Mouse (Mus musculus) ovary, postnatal 10 days (tissue): ENCODE results near the gene Eif3b.

Experiments used
- DNase-seq: peaks from one replicate; pipeline ENCODE4 v3.0.0; 2022; ENCODE audit warnings: low spot score

Eif3b gene

DNA sequence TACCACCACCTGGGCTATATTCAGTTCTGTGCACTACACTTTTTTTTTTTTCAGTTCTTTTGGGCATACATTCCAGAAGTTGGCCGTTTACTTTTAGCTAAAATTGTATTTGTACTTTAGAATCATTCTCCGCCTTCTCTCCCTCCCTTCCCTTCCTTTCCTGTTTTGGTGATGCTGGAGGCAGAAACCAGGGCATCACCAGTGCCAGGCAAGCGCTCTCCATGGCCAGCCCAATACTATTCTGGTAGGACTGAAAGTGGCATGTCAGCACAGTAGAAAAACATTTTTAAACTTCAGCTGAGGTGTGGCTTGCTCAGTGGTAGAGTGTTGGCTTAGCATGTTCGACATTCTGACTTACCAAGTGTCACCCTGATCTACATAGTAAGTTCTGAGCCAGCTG lies 62.3 kb downstream of the Eif3b start:
- no peak for DNase-seq

DNA sequence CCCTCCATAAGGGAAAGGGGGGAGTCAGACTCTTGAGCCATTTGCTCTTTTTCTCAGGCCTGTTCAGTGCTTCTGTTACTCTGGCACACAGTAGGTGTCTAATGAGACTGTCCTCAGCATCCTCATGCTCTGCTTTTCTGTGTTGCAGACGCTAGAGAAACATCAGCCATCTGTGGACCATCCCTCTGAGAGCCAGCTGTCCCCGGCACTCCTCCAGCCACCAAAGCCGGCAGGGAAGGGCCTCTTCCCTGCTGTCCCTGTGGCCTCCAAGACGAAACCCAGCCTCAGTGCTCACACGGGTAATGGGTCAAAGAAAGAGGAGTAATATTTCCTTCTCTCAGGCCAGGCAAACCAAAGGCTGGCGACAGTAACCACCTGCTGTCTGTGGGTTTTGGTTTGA lies 72.0 kb downstream of the Eif3b start:
- DNase-seq, result no peak

DNA sequence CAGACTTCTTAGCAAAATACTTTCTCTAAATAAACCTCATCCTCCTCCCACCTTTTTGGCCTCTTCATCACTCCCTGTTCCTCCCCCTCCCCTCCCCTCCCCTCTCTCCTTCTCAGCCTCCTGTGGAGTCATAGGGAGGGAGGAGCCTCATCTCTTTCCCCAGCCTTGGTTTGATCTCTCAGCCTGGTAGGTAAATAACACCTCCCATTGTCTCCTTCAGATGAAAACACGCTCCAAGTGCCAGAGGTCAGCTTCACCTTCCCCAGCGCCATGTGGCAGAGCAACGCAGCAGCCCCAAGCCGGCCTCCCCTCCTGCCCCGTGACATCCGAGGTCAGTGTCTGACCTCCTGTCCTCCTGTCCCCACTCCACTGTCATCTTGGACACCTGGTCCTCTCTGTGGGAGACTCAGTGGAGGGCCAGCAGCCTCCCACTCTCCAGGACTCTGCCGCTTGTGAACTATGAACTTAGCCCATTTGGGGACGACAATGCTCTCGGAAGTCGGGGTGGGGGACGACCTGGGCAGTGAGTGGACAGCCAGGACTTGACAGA lies 73.6 kb downstream of the Eif3b start:
- DNase-seq, result no peak
